Mouse (Mus musculus) liver (tissue): Measurements from ENCODE around the gene Krtap4-9.
"Not testable (repeated sequence)": the region's sequence is repeated elsewhere in the genome, so short reads cannot be mapped to it uniquely, and the experiment has no call there.

Experiments used
- DNase-seq: peaks from one replicate; pipeline ENCODE4 v3.0.0-alpha.2; 2020; ENCODE audit warnings: mixed read lengths

The Krtap4-9 gene

GRCm38 (mm10) chr11:99784900-99785299, at the start of gene Krtap4-9:
TSS of gene Krtap4-9 (plus strand) at chr11:99785200.
- DNase-seq, result not testable (repeated sequence)

GRCm38 (mm10) chr11:99743985-99744384, 41.0 kb upstream of the Krtap4-9 start:
- no peak for DNase-seq

GRCm38 (mm10) chr11:99758877-99759276, 26.1 kb upstream of the Krtap4-9 start:
- DNase-seq, result no peak

- no peak for DNase-seq
Measured at GRCm38 (mm10) chr11:99768410-99768809, 16.6 kb upstream of the Krtap4-9 start.

GRCm38 (mm10) chr11:99772813-99773212, 12.2 kb upstream of the Krtap4-9 start, which contains the start of gene Gm11595:
TSS of gene Gm11595 (minus strand) at chr11:99772913.
- DNase-seq, result not testable (repeated sequence)

- no peak for DNase-seq
Measured at GRCm38 (mm10) chr11:99778401-99778800, 6.6 kb upstream of the Krtap4-9 start.

- DNase-seq, result no peak
Measured at GRCm38 (mm10) chr11:99780604-99781003, 4.4 kb upstream of the Krtap4-9 start, which contains the start of gene Krtap4-8. TSS of gene Krtap4-8 (minus strand) at chr11:99780704.

GRCm38 (mm10) chr11:99793367-99793766, 8.4 kb downstream of the Krtap4-9 start, which contains the start of gene Gm11596:
TSS of gene Gm11596 (minus strand) at chr11:99793467.
- no peak for DNase-seq

GRCm38 (mm10) chr11:99798832-99799231, 13.8 kb downstream of the Krtap4-9 start, which contains the start of gene Gm11569:
TSS of gene Gm11569 (minus strand) at chr11:99798932.
- DNase-seq, result not testable (repeated sequence)

GRCm38 (mm10) chr11:99804346-99804745, 19.3 kb downstream of the Krtap4-9 start, which contains the start of gene Gm11554:
TSS of gene Gm11554 (minus strand) at chr11:99804446.
- DNase-seq, result not testable (repeated sequence)

- DNase-seq, result not testable (repeated sequence)
Measured at GRCm38 (mm10) chr11:99809792-99810191, 24.8 kb downstream of the Krtap4-9 start, which contains the start of gene Krtap4-13. TSS of gene Krtap4-13 (minus strand) at chr11:99809892.

- not testable (repeated sequence) for DNase-seq
Measured at GRCm38 (mm10) chr11:99815566-99815965, 30.6 kb downstream of the Krtap4-9 start, which contains the start of gene Gm11564. TSS of gene Gm11564 (minus strand) at chr11:99815666.
